Mouse (Mus musculus) liver, adult 2 months (tissue): ENCODE measurements around the gene Zmynd8. TPM values are rescaled to one million over a fixed set of nuclear protein-coding genes. Genes with fewer than 3 reads are reported as not detected.
A peak's percentile ranks its signal among the peaks of the same experiment; 100 is the strongest.

ENCODE experiments used
- DNase-seq: peaks from one replicate; pipeline ENCODE4 v3.0.0-alpha.2; 2011; ENCODE audit warnings: low read depth, low spot score; ENCODE audit errors: extremely low read depth
- H3K27ac ChIP-seq: fragments of 200-500 bp; replicated peaks from 2 replicates; pipeline ENCODE4 v1.5.1; 2012; ENCODE audit warnings: low read depth, mild to moderate bottlenecking, control low read depth, inconsistent platforms, low read length; ENCODE audit not compliant: insufficient read depth
- H3K27me3 ChIP-seq: fragments of 200-500 bp; 2 replicates; pipeline ENCODE4 v1.6.1; 2012; ENCODE audit warnings: mild to moderate bottlenecking, moderate library complexity, low read length, inconsistent platforms; ENCODE audit not compliant: control insufficient read depth, insufficient read depth
- H3K36me3 ChIP-seq: fragments of 200-500 bp; 2 replicates; pipeline ENCODE4 v1.6.1; 2012; ENCODE audit warnings: low read length, inconsistent platforms; ENCODE audit not compliant: control insufficient read depth, insufficient read depth
- H3K4me1 ChIP-seq: fragments of 200-500 bp; 2 replicates; pipeline ENCODE4 v1.6.1; 2011; ENCODE audit warnings: low read length; ENCODE audit not compliant: control insufficient read depth, insufficient read depth
- H3K4me3 ChIP-seq: fragments of 200-500 bp; 2 replicates; pipeline ENCODE4 v1.5.1; 2011; ENCODE audit warnings: low read depth, mild to moderate bottlenecking, control low read depth, low read length, moderate library complexity; ENCODE audit not compliant: insufficient read depth
- H3K79me2 ChIP-seq: fragments of 200-500 bp; 2 replicates; pipeline ENCODE4 v1.6.1; 2012; ENCODE audit warnings: inconsistent platforms, mild to moderate bottlenecking, low read length, moderate library complexity; ENCODE audit not compliant: control insufficient read depth, insufficient read depth
- H3K9ac ChIP-seq: fragments of 200-500 bp; 2 replicates; pipeline ENCODE4 v1.6.1; 2012; ENCODE audit warnings: low read depth, mild to moderate bottlenecking, control low read depth, inconsistent platforms, low read length
- CTCF ChIP-seq: fragments of 200-500 bp; IDR thresholded peaks from 2 replicates; pipeline ENCODE4 v1.5.1; 2011; ENCODE audit warnings: low read depth, low read length, control low read depth
- POLR2A ChIP-seq: fragments of 200-500 bp; IDR thresholded peaks from 2 replicates; pipeline ENCODE4 v1.6.1; 2011; ENCODE audit warnings: low read length, control low read depth; ENCODE audit not compliant: insufficient read depth; ENCODE audit errors: extremely low read depth
- WGBS: fragments of 180-500 bp; shearing (Covaris S2); methylation state at CpG from one replicate; pipeline ENCODE4 v1.1.7; 2018; 5-methylcytosine and 5-hydroxymethylcytosine counted together
- polyA plus RNA-seq: library from polyadenylated mRNA; depleted of rRNA; stranded (reverse); fragments of >200 nt; gene quantifications from 2 replicates; pipeline ENCODE4 v1.2.3, GENCODE M21; 2012
- total RNA-seq: library from RNA; depleted of rRNA; stranded (reverse); fragments of >200 nt; gene quantifications from 2 replicates; pipeline ENCODE4 v1.2.3, GENCODE M21; 2014

Zmynd8 gene
- total and polyA plus RNA-seq, 2 experiments = 7.8 to 10.0 TPM

DNA sequence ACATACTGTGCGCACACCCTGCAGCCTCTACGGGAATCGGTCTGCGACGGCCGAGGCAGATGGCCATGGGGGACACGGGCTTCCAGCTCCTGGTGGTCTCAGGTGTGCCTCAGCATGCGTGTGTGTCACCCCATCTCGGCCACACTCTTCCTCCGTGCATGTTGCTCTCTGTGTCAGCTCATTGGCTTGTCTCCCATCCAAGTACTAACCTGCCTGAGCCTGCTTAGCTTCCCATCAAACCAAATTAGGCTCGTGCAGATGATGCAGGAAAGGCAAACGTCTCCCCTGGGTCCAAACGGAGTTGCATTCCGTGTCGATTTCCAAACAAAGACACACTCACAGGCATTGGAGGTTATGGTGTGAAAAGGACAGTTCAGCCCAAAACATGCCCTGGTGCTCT lies 141.0 kb downstream of the Zmynd8 start:
- Histone ChIP-seq H3K36me3 (no peaks in the 10 kb centered on the region), H3K4me1 (no peaks in the 10 kb centered on the region), H3K27ac (no peak overlapping the region), H3K27me3 (0 out of 2 replicates have a peak, but pooled peaks cover 2% of the 10 kb centered on the region), H3K4me3 (no peak overlapping the region), H3K79me2 (no peaks in the 10 kb centered on the region), H3K9ac (no peak overlapping the region)
- TF ChIP-seq CTCF = no peak
- no peak for TF ChIP-seq POLR2A
- WGBS = 80% methylated on average over 15 of the region's 15 CpGs
- no peak for DNase-seq

DNA sequence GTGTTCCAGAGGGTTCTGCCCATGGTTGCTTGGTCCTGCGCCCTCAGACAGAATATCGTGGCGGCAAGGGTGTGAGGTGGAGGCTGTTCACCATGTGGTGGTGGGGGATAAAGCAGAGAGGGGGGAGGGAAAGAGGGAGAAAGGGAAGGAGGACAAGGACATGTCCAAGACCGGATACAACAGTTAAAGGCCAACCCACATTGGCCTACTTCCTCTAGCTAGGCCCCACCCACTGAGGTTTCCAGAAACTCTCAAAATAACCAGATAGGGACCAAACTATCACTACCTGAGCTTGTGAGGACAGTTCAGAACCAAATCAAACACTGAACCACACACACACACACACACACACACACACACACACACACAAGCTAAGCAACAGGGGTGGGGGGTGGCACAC lies 146.1 kb downstream of the Zmynd8 start:
- H3K4me3 ChIP-seq = no peak overlapping the region
- no peaks in the 10 kb centered on the region for H3K4me1 ChIP-seq
- H3K27me3 ChIP-seq = no peaks in the 10 kb centered on the region; the same call in 1 of the 2 replicates
- no peak overlapping the region for H3K9ac ChIP-seq
- TF ChIP-seq CTCF = no peak
- no peak for TF ChIP-seq POLR2A
- WGBS = 86% methylated on average over 4 of the region's 4 CpGs
- no peaks in the 10 kb centered on the region for H3K36me3 ChIP-seq
- no peak overlapping the region for H3K27ac ChIP-seq
- no peaks in the 10 kb centered on the region for H3K79me2 ChIP-seq
- DNase-seq = no peak

DNA sequence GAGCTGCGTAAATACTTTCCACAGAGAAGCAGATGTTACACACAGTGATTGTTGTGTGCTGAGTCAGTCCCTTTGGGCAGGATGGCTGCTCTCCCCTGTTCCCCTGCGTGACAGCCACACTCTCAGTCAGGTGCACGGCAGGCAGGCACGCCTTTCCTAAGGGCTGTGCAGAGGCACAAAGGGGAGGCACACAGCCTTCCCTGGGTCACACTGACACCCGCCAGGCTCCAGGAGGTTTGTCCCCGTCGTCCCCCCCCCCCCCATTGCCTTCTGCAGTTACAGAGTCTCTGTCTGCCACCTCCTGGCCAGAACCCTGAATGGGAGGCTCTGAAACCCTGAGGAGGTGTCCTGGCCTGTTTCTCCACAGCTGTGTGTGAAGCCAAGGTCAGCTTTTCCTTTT lies 147.7 kb downstream of the Zmynd8 start:
- no peak overlapping the region for H3K9ac ChIP-seq
- no peak for DNase-seq
- no peaks in the 10 kb centered on the region for H3K36me3 ChIP-seq
- no peaks in the 10 kb centered on the region for H3K4me1 ChIP-seq
- TF ChIP-seq CTCF = no peak
- H3K27me3 ChIP-seq = no peaks in the 10 kb centered on the region; the same call in 1 of the 2 replicates
- H3K79me2 ChIP-seq = no peaks in the 10 kb centered on the region
- 59% methylated on average over 7 of the region's 7 CpGs for WGBS
- H3K4me3 ChIP-seq = no peak overlapping the region
- no peak overlapping the region for H3K27ac ChIP-seq

DNA sequence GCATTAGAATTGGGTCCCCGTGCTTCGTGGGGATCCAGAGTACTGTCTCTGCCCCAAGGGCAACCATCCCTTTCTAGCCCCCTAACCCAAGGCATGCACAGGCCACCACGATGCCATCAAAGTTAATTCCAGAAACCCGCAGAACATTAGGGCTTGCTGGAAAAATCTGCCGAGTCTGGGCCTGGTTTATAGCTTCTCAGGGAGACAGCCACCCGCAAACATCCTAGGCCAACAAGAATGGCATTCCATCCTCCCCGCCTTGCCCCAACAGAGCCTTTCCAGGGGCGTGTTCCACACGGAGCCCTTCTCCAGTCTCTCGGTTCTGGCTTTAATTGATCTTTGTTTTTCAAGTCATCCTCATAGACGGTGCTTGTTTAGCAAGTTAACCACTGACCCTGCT lies 150.4 kb downstream of the Zmynd8 start:
- Histone ChIP-seq H3K9ac (no peak overlapping the region), H3K79me2 (no peaks in the 10 kb centered on the region), H3K36me3 (no peaks in the 10 kb centered on the region), H3K4me1 (no peaks in the 10 kb centered on the region), H3K27ac (no peak overlapping the region), H3K27me3 (no peaks in the 10 kb centered on the region; the same call in 1 of the 2 replicates), H3K4me3 (no peak overlapping the region)
- 23% methylated on average over 11 of the region's 11 CpGs for WGBS
- TF ChIP-seq POLR2A (no peak), CTCF (no peak)
- no peak for DNase-seq

DNA sequence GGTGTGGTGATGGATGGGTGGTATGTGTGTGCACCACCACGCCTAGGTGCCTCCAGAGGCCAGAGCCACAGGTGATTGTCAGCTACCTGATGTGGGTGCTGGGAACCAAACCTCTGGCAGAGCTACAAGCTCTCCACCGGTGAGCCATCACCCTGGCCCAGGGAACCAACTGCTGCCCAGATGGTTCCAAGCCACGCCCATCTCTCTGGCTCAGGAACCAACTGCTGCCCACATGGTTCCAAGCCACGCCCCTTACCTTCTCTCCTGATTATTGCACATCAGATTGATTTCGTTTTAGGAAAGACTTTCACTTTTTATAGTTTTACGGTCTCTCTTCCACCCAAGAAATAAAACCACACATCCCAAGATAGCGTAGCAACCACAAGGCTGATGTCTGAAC lies 150.8 kb downstream of the Zmynd8 start:
- no peak overlapping the region for H3K27ac ChIP-seq
- H3K36me3 ChIP-seq = no peaks in the 10 kb centered on the region
- no peak overlapping the region for H3K9ac ChIP-seq
- H3K79me2 ChIP-seq = no peaks in the 10 kb centered on the region
- no peak overlapping the region for H3K4me3 ChIP-seq
- DNase-seq = no peak
- 42% methylated on average over 7 of the region's 7 CpGs for WGBS
- no peaks in the 10 kb centered on the region; the same call in 1 of the 2 replicates for H3K27me3 ChIP-seq
- TF ChIP-seq POLR2A (no peak), CTCF (no peak)
- H3K4me1 ChIP-seq = no peaks in the 10 kb centered on the region

DNA sequence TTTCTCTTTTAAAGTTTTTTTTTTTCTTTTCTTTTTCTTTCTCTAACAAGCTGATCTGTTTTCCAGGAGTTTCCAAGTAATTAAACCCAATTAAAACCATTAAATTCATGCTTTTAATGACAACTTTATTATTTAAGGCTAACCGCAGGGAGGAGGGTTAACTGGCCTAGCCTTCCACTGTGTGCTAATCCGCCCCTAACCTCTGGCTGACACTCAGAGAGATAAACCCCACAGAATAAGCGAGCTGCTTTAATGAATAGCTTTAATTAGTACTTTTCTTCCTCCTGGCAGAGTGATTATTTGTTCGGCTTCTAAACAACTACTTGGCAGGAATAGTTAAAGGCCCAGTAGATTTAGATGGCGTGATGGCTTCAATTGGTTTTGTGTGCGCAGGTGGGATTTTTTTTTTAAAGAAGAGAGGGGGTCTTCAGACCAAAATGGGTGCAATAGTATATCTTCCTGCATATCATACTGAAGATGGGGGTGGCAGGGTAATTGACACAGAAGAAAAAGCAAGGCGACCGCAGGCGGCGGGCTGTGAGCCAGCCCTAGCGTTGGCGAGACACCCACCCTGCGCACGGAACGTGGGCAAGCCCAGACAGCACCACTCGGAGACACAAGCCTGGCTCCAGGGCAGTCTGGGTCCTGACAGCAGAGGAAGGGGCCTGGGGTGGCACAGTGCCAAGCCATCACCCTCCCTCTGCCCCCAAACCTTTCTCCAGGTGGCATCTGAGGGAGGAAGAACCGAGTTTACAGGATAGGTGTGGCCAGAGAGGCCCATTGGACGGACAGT lies 153.3 kb downstream of the Zmynd8 start:
- WGBS = 76% methylated on average over 18 of the region's 18 CpGs
- TF ChIP-seq POLR2A (no peak), CTCF (no peak)

More for the DNA sequence above, 153.3 kb downstream of the Zmynd8 start:
- Histone ChIP-seq H3K79me2 (no peaks in the 10 kb centered on the region), H3K27me3 (no peaks in the 10 kb centered on the region; the same call in 1 of the 2 replicates), H3K27ac (no peak overlapping the region), H3K4me1 (no peaks in the 10 kb centered on the region), H3K9ac (no peak overlapping the region), H3K4me3 (no peak overlapping the region), H3K36me3 (no peaks in the 10 kb centered on the region)
- DNase-seq = peak; percentile 15
